Mouse (Mus musculus) left cerebral cortex, adult 18-20 months (tissue): ENCODE data around the gene Erbb2. TPM values are rescaled to one million over a fixed set of nuclear protein-coding genes. Genes with fewer than 3 reads are reported as not detected.
A peak's percentile ranks its signal among the peaks of the same experiment; 100 is the strongest.

Experiments used
- DNase-seq, 2 experiments: peaks; one replicate each; pipeline ENCODE4 v3.0.0; 2021 to 2022; ENCODE audit warnings: low spot score in 2 of 2, mixed read lengths in 1 of 2
- total RNA-seq, 2 experiments: library from RNA; stranded (reverse); gene quantifications; 2 replicates each; pipeline ENCODE4 v1.2.3; 2021

The Erbb2 gene
- total RNA-seq, 2 experiments from 2014 or later = 2.0 to 2.2 TPM

DNA sequence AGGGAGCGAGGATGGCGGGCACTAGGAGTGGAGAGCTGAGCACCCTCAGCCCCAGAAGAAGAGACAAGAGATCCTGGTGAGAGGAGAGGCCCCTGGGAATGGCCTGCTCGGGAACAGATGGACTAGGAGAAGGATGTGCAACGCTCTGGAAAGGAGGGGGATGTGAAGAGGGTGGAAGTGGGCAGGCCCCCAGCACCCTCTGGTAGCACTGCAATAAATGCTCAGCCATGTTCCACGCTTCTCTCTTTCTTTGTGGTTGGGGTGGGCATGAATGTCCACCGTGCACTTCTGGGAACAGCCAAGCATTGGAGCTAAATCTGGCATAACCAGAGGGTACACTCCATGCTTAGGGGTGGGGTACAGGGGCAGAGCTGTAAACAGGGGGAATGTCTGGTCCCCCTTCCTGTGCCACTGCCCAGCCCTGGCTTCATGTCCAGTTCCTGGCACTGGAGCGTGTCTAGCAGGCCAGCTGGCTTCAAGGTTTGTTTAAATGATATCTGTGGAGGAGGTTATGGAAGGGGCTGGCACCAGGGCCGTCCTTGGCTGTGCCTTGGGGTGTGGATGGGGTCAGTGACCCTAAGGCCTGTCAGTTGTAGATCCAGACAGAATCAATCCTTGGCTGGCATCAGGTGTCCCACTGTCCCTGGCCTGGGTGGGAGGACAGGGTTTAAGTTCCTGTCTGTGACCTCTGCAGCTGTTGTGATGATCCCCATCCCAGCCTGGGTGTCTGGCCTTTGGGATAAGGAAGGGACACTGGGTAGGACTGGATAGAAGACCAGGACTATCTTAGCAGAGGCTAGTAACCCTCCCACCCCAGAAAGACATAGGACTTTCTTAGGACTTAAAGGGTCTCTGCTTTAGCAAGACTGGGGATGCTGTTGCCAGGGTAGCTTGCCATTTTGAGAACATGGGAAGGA, 27.3 kb upstream of the Erbb2 start:
- no peak for DNase-seq

DNA sequence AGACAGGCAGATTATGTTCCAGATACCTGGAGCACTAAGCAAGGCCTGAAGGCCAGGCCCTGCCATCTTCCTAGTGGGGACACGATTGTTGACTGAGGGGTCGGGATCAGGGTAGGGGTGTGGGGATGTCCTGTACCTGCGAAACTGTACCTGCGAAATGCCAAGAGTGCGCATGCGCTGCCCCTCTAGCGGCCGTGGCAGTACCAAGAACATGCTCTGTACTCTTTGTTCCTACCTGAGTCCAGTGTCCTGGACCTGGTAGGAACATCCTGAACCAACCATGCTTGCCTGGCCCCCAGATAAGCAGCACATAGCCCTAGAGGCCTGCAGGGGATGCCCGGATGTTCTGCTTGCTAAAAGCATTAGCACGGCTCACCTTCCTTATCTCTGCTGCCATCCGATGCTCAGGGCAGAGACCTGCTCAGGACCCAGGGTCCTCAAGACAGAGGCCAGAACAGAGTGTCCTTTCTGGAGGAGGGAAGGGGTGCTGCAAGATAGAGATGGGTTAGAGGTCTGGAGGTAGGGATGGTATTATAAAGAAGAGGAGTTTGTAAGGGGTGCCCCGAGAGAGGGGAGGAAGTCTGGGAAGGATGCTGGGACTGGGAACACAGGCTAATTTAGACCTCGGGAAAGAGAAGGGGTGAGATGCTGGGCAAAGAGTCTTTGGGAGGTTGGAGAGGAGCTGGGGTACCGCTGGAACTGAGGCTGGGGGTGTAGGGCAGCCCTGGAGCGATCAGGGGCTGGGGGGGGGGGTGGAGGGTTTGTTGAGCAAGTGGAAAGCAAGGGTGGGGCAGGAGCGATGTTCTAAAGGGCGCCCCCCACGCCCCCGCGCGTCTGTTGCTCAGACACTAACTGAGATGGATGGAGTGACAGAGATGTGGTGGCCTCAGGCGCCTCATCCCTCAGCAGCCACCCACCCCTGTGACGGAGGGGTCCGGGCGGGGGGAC, 26.4 kb upstream of the Erbb2 start, which contains the start of gene Pnmt:
Pnmt (plus strand) TSS at position 813 of the 948 bp plus-strand sequence.
- no peak for DNase-seq

DNA sequence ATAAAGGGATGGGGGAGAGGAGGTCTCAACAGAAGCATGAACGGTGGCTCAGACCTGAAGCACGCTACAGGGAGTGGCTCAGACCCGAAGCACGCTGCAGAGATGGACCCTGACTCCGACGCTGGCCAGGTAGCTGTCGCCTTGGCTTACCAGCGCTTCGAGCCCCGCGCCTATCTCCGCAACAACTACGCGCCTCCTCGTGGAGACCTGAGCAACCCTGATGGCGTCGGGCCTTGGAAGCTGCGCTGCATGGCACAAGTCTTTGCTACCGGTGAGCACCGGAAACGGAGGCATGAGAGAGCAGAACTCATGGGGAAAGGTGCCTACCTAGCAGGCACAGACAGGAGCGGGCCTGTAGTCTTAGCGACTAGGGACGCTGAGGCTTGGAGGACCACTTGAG, 25.7 kb upstream of the Erbb2 start:
- DNase-seq = no peak

DNA sequence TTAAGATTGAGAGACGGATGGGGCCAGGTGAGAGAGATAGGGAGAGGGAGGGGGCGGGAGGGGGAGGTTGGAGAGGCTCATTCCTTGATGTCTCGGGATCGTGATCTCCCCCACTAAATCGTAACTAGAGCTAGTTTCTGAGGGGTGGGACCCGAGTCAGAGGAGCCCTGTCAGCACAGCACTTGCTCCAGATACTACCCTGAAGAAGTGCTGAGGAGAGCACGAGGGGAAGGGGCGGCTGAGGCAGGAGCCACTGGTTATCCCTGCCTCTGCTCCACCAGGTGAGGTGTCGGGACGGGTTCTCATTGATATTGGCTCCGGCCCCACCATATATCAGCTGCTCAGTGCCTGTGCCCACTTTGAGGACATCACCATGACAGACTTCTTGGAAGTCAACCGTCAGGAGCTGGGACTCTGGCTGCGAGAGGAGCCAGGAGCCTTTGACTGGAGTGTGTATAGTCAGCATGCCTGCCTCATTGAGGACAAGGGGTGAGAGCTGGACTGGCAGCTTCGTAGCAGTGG, 25.2 kb upstream of the Erbb2 start:
- DNase-seq = no peak

DNA sequence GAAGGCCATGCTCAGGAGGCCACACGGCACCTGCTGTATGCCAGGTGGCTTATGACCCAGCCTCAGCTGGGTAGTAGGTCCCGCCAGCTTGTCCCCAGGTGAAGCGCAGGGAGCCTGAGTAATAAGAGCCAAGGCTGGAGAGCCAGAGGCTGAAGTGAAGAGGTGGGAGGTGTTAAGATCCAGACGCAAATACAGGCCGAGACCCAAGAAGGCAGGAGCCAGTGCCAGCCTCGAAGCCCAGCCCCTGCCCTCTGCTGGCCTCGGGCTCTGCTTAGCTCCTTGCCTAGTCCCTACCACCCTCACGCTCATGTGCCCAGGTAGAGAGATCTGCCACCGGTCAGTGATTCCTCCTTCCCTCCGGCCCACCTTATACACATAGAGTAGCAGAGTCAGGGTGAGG, 24.0 kb upstream of the Erbb2 start:
- no peak for DNase-seq

DNA sequence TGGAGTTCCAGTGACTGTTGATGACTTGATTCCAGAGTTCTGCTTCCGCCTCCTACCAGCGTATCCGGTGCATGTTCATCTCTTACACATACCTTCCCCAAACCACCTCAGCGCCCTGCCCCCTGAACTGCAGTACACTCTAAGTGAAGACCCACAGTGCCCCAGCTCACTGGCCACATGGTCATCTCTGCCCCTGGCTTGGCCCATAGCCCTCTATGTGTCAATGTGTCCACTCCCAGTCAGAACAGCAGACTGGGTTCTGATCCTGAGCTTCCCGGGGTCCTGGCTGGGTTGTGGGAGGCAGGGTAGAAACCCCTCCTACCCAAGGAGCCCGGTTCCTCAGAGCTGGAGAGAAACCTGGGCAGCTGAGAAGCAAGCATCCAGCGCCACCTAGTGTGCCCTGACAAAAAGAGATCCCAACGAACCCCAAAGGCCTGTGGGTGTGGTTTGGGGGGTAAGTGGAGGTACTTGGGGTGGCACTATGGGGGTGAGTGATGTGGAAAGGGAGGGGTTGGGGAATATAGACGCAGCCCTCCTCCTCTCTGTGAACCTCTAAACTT, 23.0 kb upstream of the Erbb2 start:
- peak; percentile 72 to 74 for DNase-seq

DNA sequence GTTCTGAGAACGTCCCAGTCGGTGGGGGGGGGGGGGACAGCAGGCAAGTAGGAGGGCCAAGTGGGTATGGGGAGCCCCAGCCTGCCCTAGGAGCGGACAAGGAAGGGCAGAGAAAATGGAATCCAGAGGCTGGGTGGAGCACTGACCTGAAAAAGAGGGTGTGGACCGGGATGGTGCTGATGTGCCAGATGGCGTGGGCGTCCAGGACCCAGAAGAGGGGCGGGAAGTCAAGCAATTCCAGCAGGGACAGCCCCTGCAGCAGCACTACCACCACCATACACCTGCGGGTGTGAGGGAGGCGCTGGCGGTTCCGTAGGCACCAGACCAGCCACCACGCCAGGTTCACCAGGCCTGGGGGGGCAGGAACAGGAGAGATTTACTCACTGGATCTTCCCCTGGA, 22.1 kb upstream of the Erbb2 start:
- DNase-seq = no peak

DNA sequence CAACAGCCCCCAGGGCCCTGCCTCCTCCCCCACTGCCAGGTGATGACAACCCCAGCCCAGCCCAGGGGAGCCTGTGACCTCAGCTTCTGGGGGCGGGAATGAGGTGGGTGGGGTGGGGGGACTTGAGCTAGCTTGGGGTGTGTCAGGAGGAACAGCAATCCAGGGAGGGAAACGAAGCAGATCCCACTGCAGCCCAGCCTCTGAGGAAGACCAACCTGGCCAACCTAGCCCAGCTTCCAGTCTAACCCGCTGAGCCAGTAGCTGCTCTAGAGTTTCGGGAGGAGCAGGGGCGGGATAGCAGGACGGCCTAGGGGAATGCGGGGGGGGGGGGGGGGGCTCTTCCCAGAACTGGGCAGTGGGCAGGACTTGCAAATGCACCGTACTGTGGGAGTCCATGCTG, 20.2 kb upstream of the Erbb2 start:
- DNase-seq = no peak

DNA sequence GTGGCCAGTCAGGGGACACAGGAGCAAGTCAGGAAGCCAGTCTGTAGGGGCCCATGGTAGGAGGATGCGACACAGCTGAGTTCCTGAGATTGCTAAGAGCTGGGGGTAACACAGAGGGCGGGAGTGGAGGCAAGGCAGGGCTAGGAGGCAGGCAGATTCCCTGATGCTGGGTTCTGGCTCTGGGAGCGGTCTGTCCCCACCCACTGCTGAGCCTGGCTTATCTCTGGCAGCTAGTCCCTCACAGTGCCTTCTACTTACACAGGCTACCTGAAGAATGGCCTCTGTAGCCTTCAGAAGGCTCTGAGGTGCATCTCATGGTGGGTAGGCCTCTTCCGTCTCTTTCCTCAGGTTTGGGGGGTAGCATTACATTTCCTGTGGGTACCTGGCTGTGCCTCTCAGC, 19.6 kb upstream of the Erbb2 start:
- no peak for DNase-seq

DNA sequence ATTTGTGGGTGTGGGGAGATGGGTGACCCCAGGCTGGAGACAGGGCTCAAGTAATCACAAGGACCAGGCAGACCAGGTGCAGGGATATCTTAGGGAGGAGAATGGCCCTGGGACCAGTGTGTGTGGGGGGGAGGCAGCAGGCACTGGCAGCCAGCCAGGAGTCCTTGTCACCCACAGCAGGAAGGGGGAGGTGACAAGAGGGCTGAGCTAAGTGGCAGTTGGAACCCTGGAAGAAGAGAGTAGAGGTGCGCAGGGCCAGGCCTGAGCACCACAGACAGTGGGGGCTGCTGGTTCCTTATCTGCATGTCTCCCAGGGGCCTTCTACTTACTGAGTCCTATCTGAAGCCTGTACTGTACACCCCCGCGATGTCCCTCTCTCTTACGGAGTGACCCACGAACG, 19.0 kb upstream of the Erbb2 start:
- no peak for DNase-seq

DNA sequence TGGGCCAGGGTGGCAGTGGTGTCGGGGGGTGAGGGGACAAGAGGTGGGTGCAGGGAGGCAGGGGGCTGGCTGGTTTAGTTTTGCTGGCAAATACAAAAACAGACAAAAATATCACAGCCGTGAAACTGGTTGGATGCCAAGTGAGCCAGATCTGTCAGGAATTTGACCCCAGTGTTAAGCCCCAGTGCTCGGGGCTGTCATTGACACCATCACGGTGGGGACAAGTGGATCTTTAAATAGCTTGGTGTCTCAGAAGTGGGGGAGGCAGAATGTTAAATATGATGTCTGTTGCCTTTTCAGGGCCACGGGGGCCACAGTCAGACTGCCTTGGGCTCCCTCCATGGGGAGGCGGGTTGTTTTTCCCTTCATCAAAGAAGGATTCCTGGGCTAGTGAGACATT, 18.0 kb upstream of the Erbb2 start:
- no peak for DNase-seq

DNA sequence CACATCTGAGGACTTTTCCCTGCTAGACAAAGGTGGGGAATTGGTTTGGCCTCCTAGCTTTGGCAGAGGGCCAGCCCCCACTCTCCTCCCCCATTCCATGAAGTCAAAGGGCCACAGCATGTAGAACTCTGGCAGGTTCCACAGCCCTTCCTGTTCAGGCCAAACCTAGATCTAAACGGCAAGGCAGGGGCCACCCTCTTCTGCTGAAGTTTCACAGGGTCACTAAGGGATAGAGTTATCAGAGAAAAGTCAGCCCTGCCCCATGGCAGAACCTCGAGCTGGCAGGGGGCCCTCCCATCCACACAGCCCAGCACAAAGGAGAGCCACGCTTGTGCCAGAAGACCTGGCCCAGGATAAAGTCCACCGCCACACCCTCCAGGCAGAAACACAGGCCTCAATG, 17.2 kb upstream of the Erbb2 start:
- DNase-seq = no peak

DNA sequence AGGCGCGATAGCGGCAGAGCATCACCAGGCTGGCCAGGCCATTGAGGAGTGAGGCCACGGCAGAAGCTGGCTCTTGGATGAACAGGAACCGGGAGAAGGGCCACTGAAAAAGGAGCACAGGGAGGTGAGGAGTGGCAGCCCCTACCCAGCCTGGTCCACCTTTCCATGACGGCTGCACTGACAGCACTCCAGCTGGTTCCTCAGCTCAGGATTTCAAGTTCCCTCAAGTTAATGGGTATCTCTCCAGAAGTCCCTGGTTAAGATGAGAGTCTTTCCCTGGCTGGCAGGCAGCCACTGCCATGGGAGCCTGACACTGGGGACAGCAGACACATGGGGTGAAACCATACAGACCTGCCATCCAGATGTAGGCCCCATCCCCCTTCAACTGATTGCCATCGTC, 14.3 kb upstream of the Erbb2 start:
- no peak for DNase-seq

DNA sequence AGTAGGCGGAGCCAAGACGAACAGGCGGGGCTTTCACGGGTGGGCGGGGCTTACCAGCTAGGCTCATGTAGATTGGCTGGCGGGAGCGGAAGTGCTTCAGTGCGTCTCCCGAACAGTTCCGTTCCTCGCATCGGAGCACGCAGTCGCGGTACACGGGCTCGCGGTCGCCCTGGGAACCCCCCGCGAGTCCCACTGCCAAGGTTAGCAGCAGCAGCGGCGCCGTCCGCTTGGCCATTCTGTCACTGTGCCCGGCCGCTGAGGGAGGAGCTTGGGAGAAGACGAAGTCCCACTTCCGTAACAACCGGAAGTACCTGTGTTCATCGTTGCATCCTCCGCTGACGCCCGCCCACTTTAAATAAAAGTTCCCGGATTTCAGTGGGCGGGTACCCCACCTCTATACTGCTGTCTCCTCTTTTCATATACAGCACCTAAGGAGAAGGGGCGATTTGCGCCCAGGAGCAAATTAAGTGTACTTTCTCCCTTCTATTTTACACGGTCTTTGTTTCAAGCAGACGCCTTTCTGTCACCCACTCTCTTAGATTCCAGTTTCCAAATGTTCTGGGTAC, 12.0 kb upstream of the Erbb2 start, which contains the start of gene Pgap3:
Pgap3 (minus strand) TSS at position 330 of the 566 bp plus-strand sequence.
- DNase-seq = peak; percentile 72 to 86

DNA sequence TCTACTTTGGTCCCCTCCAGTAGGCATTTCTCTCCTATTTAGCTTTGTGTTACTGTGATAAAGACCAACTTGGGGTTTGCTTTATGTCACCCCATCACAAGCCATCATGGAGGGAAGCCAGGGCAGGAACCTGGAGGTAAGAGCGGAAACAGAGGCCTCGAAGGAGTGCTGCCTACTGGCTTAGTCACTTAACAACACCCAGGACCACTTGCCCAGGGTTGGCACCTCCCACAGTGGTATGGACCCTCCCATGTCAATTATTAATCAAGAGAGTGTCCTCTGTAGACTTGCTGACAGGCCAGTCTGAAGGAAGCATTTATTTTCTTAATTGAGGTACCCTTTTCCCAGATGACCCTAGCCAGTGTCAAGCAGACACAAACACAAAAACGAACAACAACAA, 11.5 kb upstream of the Erbb2 start:
- DNase-seq = no peak

DNA sequence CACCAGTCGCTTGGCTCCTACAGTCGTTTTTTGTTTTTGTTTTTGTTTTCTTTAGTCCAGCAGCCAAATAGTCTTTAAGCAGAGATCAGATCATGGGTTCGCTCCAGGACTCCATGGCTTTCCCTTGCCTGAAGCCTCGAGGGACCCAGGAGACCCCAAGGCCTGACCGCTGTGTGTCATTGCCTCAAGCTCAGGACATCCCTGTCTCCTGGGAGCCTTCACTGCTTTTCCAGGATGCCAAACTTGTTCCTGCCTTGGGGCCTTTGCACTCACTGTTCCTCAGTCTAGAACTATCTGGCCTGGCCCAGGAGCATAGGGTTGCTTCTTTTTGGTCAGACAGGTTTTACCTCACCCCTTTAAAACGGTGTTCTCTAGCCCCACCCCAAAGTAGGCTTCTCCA, 5.6 kb upstream of the Erbb2 start:
- no peak for DNase-seq

DNA sequence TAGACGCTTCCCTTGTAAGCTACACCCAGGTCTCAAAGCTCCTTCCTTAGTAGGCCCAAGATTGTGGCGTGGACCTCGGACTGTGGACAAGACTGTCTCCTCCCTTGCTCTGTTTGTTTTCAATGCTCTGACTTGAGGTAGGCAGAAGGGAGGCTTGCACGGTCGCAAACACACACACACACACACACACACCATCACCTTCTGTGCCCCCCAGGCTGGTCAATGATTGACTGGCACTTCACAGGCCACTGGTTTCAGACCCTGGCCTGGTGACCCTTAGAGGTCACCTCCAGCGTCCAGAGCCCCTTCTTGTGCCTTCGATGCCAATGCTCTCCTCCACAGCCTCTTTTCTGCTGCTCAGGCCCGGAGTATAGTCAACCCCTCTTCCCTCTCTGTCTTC, 3.4 kb upstream of the Erbb2 start:
- DNase-seq = no peak

DNA sequence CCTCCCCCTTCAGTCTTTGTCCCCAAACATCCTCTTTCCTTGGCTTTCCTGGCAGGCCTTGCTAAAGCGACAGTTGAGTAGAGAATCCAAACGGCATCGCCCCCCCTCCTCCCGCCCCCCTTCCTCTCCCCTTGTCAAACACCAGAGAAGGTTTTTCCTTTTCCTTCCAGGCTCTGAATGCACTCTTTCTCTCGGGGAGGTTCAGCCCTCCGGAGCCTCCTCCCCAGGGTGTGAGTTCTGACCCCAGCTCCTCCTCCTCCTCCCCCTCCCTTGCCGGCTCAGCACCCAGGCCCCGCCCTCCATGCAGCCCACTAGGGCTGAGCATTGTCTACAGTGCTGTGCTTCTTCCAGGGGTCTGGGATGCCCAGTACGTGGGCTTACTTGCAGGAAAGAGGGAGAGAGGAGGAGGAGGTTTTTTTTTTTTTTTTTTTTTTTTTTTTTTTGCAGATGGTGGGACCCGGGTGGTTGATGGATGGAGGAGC, 2.9 kb upstream of the Erbb2 start:
- DNase-seq = no peak

DNA sequence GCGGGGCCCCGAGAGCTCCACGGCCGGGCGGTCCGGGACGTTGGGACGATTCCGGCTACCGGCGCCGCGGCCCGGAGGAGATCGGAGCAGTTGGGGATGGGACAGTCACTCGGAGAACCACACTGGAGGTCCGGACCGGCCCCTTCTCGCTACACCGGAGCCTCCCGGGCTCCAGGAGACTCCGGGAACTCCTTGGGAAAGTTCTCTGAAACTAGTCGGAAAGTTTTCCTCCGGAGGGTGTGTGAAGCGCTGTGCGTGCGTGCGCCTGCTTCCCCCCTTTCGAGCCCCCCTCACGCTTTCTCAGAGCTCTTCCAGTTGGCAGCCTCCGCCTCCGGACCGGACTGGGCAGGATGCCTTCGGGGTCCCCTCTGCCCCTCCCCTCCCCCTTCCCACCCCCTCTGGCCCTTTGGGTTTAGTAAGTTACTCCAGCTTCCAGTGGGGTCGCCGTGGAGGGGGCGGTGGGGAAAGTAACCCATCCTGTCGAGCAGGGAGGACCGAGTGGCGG, 579 bp downstream of the Erbb2 start:
- no peak for DNase-seq

DNA sequence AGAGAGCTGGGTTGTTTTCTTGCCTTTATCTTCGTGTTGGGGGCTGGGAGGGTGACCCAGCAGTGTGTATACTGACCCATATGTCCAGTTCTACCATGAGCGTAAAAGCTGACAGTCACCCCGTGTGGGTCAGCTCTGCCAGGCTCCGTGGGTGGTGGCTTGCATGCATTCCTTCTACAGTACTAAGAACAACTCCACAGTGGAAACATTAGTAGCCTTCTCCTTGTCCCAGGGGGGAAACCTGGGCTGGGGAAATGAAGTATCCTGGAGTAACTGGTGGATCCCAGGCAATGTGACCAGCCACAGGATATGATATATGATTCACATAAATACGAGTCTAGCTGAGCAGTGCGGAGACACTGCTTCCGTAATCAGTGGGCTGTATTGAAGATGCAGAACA, 1.5 kb downstream of the Erbb2 start:
- DNase-seq = no peak

DNA sequence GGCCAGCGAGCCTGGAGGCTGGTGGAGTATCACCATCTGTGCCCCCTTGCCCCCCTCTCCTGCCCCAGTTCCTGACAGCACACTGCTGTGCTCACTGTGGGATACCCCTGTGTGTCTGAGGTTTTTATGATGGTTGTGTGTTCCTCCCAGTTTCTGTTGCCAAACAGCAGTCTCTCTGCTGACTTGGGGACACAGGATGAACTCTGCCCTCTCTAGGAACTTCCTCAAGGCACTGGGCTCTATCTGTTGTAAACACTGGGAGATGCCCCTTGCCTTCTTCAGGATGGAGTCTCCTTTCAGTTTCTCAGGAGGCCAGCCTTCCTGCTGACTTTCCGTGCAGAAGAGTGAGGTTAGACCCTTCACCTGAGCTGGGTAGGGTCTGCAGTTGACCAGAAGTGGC, 1.9 kb downstream of the Erbb2 start:
- no peak for DNase-seq
